Mouse (Mus musculus): ENCODE results near the gene Eaf2.

Gene Eaf2

GRCm38 (mm10) chr16:36751979-36752378 lies 122.8 kb downstream of the Eaf2 start:
- DNase-seq = no peak

- DNase-seq = no peak
Measured at GRCm38 (mm10) chr16:36747767-36748166, 127.0 kb downstream of the Eaf2 start.

GRCm38 (mm10) chr16:36747068-36747467 lies 127.7 kb downstream of the Eaf2 start:
- no peak for DNase-seq

GRCm38 (mm10) chr16:36743580-36743979 lies 131.2 kb downstream of the Eaf2 start:
- no peak for DNase-seq
